Mouse (Mus musculus): Measurements from ENCODE around the gene Aldh4a1. TPM values are rescaled to one million over a fixed set of nuclear protein-coding genes. Genes with fewer than 3 reads are reported as not detected.
A peak's percentile ranks its signal among the peaks of the same experiment; 100 is the strongest.

Gene Aldh4a1
- polyA plus RNA-seq, 1 experiment from 2014 or later: 31.9 TPM

DNA sequence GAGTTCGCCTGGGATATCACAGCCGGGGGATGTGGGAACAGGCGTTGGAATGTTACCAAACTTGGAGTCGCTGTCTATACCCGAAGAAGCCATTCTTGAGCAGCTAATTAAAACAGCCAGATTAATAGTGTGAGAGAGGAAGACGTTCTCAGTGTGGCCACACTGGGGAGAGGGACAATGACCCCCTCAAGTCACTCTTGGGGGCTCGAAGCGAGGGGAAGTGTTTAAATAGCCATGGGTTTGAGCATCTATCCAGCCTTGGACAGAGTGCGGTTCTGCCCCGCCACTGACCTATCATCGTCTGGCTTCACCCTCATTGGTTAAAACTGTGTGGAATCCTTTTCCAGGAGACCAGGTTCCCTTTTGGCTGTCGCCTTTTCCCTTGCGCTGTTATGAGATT, 24.3 kb upstream of the Aldh4a1 start:
- peaks cover 52% of the 10 kb centered on the region for H3K4me1 ChIP-seq (ENCODE audit: control insufficient read depth, insufficient read depth, low read depth, low read length)
- H3K36me3 ChIP-seq (ENCODE audit: control insufficient read depth, insufficient read depth, low read length): no peaks in the 10 kb centered on the region
- WGBS: 30% methylated on average over 13 of the region's 13 CpGs
- H3K4me3 ChIP-seq (ENCODE audit: low read length): no peak overlapping the region
- no peaks in the 10 kb centered on the region for H3K27me3 ChIP-seq (replicated peaks; ENCODE audit: control insufficient read depth, insufficient read depth, low read length)
- H3K27ac ChIP-seq (ENCODE audit: low read depth, low read length): peak overlapping the region; percentile 53
- ATAC-seq: no peak
- H3K4me2 ChIP-seq (ENCODE audit: low read length): peak overlapping the region; percentile 46
- no peaks in the 10 kb centered on the region for H3K9me3 ChIP-seq (ENCODE audit: control insufficient read depth, low read length)
- peak overlapping the region; percentile 38; the same call in 1 of the 2 replicates for H3K9ac ChIP-seq (ENCODE audit: low read depth, low read length)

DNA sequence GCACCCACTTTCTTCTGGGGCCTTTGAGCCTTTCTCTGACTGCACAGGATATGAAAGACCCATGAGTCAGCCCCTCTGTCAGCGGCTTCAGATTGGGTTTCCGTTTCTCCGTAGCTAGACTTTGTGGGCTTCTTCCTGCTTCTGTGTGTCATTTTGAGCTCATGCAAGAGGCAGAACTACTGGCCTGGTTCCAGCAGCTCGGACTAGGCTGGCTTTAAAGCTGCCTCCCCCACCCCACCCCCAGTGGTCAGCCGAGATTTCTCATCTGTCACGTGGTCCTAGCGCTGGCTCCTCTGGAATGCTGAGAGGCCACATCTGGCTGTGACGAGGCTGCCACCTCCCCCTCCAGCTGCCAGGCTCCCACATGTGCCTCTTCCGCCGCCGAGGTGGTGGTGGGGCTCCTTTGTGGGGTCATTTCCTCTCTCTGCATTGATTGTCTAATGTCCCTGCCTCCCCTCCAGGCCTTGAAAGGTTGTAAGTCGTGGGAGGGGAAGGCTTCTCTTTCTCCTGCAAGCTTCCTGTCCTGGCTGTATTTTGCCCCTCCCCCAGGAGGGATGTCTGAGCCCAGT, 23.6 kb upstream of the Aldh4a1 start:
- Histone ChIP-seq H3K27ac (ENCODE audit: low read depth, low read length) (peak overlapping the region; percentile 53), H3K4me2 (ENCODE audit: low read length) (peak overlapping the region; percentile 46), H3K4me1 (ENCODE audit: control insufficient read depth, insufficient read depth, low read depth, low read length) (peaks cover 52% of the 10 kb centered on the region), H3K27me3 (replicated peaks; ENCODE audit: control insufficient read depth, insufficient read depth, low read length) (no peaks in the 10 kb centered on the region), H3K4me3 (ENCODE audit: low read length) (peak overlapping the region; percentile 4), H3K36me3 (ENCODE audit: control insufficient read depth, insufficient read depth, low read length) (no peaks in the 10 kb centered on the region), H3K9me3 (ENCODE audit: control insufficient read depth, low read length) (no peaks in the 10 kb centered on the region), H3K9ac (ENCODE audit: low read depth, low read length) (peak overlapping the region; percentile 19)
- ATAC-seq: peak; percentile 31
- 1% methylated on average over 12 of the region's 12 CpGs for WGBS

DNA sequence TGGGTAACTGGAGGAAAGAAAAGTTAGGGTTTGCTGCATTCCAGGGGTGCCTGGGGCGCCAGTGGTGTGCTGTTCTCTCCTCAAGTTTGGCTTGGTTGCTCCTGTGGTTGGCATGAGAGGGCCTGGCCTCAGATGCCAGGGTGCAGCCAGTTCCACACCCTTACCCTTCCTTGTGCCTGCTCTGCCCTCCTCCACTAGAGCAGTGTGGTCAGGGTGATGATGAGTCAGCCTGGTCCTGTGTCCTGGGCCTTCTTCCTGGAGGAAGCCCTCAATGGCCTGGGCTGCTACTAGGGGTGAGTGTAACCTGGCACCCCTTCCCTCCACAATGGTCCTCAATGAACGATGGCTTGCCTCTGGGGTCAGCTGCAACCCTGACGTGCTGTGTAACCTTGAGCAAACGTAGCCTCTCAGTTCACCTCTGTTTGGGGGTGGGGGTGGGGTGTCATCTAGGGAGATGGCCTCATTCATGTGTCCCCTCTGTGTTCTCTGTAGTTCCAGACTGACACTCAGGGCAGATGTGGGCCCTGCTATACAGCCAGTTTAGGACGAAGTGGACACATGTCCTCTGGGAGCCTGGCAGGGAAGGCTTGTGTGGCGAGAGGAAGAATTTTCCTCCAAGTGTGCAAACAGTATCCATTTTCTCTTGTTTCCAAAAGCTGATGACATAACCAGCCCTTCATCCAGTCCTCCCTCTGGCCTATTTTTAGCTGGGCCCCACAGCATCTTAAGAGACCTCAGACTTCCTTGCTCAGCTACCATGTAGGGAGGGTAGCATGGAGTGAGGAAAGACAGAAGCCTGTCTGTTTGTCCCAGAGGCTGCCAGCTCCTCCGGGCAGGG, 20.9 kb upstream of the Aldh4a1 start:
- no peak overlapping the region for H3K4me3 ChIP-seq (ENCODE audit: low read length)
- H3K36me3 ChIP-seq (ENCODE audit: control insufficient read depth, insufficient read depth, low read length): peaks cover 4% of the 10 kb centered on the region
- no peaks in the 10 kb centered on the region for H3K27me3 ChIP-seq (replicated peaks; ENCODE audit: control insufficient read depth, insufficient read depth, low read length)
- WGBS: 69% methylated on average over 7 of the region's 7 CpGs
- peaks cover 35% of the 10 kb centered on the region for H3K4me1 ChIP-seq (ENCODE audit: control insufficient read depth, insufficient read depth, low read depth, low read length)
- H3K9me3 ChIP-seq (ENCODE audit: control insufficient read depth, low read length): no peaks in the 10 kb centered on the region
- no peak overlapping the region for H3K9ac ChIP-seq (ENCODE audit: low read depth, low read length)
- ATAC-seq: no peak
- H3K4me2 ChIP-seq (ENCODE audit: low read length): no peak overlapping the region
- H3K27ac ChIP-seq (ENCODE audit: low read depth, low read length): no peak overlapping the region

DNA sequence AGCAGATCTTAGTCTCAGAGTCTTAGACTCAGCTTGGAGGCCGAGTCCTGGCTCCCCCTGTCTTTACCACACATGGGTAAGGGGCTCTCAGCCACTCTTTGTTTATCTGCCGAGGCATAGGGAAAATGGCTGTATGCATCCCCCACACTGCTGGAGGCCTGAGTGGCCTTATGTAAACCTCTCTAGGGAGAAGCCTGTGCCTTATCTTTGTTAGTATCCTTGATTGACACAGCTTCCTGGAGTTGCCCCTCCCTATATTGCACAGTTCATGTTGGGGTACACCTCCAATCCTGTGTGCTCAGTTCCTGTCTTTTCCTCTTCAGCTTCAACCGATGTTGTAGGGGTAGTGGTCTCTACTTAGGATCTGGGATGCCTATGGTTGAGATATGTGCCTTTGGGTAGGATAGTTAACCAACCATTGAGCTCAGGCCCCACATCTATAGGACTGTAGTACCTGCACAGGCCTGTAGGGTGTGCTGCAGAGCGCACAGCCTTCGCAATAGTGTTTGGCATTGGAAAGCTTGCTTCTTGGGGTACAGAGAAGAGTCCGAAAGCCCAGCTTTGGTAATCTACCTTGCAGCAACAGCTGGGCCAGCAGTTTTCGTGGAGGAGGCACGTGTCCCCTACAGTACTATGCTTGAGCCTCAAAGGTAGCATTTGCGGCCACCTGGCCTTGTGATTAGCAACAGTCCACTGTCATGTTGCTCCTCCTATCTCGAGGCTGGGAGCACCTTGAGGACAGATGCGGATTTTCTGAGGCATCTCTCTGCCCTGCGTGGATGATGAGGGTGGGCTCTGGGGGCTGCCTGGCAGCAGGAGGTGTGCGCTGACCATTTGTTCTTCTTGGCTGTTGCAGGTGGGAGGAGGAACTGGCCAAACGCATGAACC, 20.1 kb upstream of the Aldh4a1 start, which contains the start of gene Gm21969:
Gm21969 (plus strand) TSS at position 830 of the 888 bp plus-strand sequence.
- no peak for ATAC-seq
- Histone ChIP-seq H3K36me3 (ENCODE audit: control insufficient read depth, insufficient read depth, low read length) (peaks cover 4% of the 10 kb centered on the region), H3K4me3 (ENCODE audit: low read length) (no peak within 1 kb of the TSS), H3K4me2 (ENCODE audit: low read length) (no peak within 1 kb of the TSS), H3K27me3 (replicated peaks; ENCODE audit: control insufficient read depth, insufficient read depth, low read length) (no peaks in the 10 kb centered on the region), H3K4me1 (ENCODE audit: control insufficient read depth, insufficient read depth, low read depth, low read length) (peaks cover 27% of the 10 kb centered on the region), H3K9ac (ENCODE audit: low read depth, low read length) (no peak within 1 kb of the TSS), H3K27ac (ENCODE audit: low read depth, low read length) (no peak within 1 kb of the TSS), H3K9me3 (ENCODE audit: control insufficient read depth, low read length) (no peaks in the 10 kb centered on the region)
- 53% methylated on average over 14 of the region's 14 CpGs for WGBS

DNA sequence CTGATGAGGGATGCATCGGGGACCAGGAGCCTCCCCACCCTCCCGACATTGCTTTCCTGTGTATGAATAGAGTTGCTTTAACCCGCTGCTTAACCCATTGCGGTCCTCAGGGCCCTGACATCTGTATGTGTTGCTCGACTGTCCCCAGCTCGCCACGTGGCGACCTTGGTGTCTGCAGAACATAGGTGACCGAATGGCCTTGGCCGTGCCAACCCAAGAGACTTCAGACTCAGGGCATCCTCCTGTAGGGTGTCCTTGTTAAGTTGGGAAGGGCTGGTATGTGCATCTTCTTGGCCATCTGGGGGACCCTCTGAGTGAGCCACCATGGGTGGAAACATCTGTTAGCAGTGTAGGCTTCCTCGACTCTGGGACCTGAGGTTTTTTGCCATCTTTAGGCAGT, 17.4 kb upstream of the Aldh4a1 start:
- H3K4me3 ChIP-seq (ENCODE audit: low read length): no peak overlapping the region
- H3K4me1 ChIP-seq (ENCODE audit: control insufficient read depth, insufficient read depth, low read depth, low read length): peaks cover 4% of the 10 kb centered on the region; the same call in 1 of the 2 replicates
- H3K27me3 ChIP-seq (replicated peaks; ENCODE audit: control insufficient read depth, insufficient read depth, low read length): no peaks in the 10 kb centered on the region
- H3K4me2 ChIP-seq (ENCODE audit: low read length): no peak overlapping the region
- no peak overlapping the region for H3K27ac ChIP-seq (ENCODE audit: low read depth, low read length)
- no peak overlapping the region for H3K9ac ChIP-seq (ENCODE audit: low read depth, low read length)
- ATAC-seq: no peak
- peaks cover 4% of the 10 kb centered on the region for H3K36me3 ChIP-seq (ENCODE audit: control insufficient read depth, insufficient read depth, low read length)
- H3K9me3 ChIP-seq (ENCODE audit: control insufficient read depth, low read length): no peaks in the 10 kb centered on the region
- WGBS: 90% methylated on average over 11 of the region's 11 CpGs

DNA sequence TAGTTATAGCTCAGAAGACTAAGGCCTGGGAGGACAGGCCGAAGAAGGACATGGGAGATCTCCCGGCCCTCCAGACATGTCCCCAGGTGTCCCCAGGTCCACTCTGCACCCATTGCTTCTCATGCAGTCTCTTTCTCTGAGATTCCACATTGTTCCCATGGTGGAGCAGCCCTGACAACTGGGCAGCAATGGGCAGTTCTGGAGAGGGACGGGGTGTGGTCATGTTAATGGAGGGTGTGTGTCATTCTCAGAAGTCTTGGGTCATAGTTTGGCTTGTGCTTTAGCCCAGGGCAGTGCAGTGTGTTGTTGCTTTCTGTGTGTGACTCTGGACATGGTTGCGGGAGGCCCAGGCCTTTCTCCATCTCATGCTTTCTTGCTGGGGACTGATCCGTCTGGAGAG, 15.9 kb upstream of the Aldh4a1 start:
- Histone ChIP-seq H3K9me3 (ENCODE audit: control insufficient read depth, low read length) (no peaks in the 10 kb centered on the region), H3K4me3 (ENCODE audit: low read length) (no peak overlapping the region), H3K36me3 (ENCODE audit: control insufficient read depth, insufficient read depth, low read length) (peaks cover 4% of the 10 kb centered on the region), H3K4me1 (ENCODE audit: control insufficient read depth, insufficient read depth, low read depth, low read length) (peaks cover 6% of the 10 kb centered on the region), H3K27ac (ENCODE audit: low read depth, low read length) (no peak overlapping the region), H3K27me3 (replicated peaks; ENCODE audit: control insufficient read depth, insufficient read depth, low read length) (no peaks in the 10 kb centered on the region), H3K9ac (ENCODE audit: low read depth, low read length) (no peak overlapping the region), H3K4me2 (ENCODE audit: low read length) (no peak overlapping the region)
- over 99% methylated on average over 5 of the region's 5 CpGs for WGBS
- no peak for ATAC-seq

DNA sequence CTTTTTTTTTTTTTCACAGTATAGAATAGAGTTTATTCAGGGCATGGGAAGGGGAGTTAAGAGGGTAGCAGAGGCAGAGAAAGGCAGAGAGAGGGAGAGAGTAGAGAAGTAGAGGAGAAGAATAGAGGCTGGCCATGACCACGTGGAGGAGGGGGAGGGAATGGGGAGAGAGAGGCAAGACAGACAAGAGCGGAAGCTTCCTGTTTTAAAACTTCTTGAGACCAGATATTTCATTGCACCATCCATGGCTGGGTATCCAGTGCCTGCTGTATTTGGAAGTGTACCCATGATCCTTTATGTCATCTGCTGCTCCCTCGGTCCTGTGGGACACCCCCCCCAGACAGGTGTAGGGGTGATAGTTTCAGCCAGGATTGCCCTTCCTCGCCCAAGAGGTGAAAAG, 13.7 kb upstream of the Aldh4a1 start:
- H3K4me1 ChIP-seq (ENCODE audit: control insufficient read depth, insufficient read depth, low read depth, low read length): peaks cover 2% of the 10 kb centered on the region
- H3K4me2 ChIP-seq (ENCODE audit: low read length): no peak overlapping the region
- 0 out of 2 replicates have a peak, but pooled peaks cover 2% of the 10 kb centered on the region for H3K9me3 ChIP-seq (ENCODE audit: control insufficient read depth, low read length)
- 74% methylated on average over 4 of the region's 4 CpGs for WGBS
- no peak overlapping the region for H3K4me3 ChIP-seq (ENCODE audit: low read length)
- no peak overlapping the region for H3K9ac ChIP-seq (ENCODE audit: low read depth, low read length)
- H3K27me3 ChIP-seq (replicated peaks; ENCODE audit: control insufficient read depth, insufficient read depth, low read length): no peaks in the 10 kb centered on the region
- peaks cover 13% of the 10 kb centered on the region for H3K36me3 ChIP-seq (ENCODE audit: control insufficient read depth, insufficient read depth, low read length)
- ATAC-seq: no peak
- H3K27ac ChIP-seq (ENCODE audit: low read depth, low read length): no peak overlapping the region

DNA sequence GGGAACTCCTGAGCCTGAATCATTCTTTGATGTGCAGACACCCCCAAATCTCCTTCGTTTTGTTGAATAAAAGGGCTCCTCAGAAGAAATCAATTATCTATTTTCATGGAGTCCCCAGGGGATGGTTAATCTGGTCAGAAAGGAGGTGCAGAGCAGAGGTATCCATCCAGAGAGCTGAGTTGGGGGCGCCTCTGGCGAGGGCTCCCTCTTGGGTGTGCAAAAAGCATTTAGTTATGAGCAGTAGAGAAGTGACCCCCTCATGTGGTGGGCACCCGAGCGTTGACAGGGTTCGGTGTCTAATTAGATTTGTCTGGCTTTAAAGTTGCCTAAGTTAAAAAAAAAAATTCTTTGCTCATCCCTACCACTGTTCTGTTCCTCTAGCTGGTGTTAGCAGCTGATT, 11.7 kb upstream of the Aldh4a1 start:
- Histone ChIP-seq H3K27me3 (replicated peaks; ENCODE audit: control insufficient read depth, insufficient read depth, low read length) (no peaks in the 10 kb centered on the region), H3K9me3 (ENCODE audit: control insufficient read depth, low read length) (0 out of 2 replicates have a peak, but pooled peaks cover 2% of the 10 kb centered on the region), H3K36me3 (ENCODE audit: control insufficient read depth, insufficient read depth, low read length) (peaks cover 13% of the 10 kb centered on the region), H3K27ac (ENCODE audit: low read depth, low read length) (no peak overlapping the region; the same call in 1 of the 2 replicates), H3K4me3 (ENCODE audit: low read length) (no peak overlapping the region), H3K9ac (ENCODE audit: low read depth, low read length) (no peak overlapping the region), H3K4me2 (ENCODE audit: low read length) (no peak overlapping the region), H3K4me1 (ENCODE audit: control insufficient read depth, insufficient read depth, low read depth, low read length) (peaks cover 2% of the 10 kb centered on the region)
- peak; percentile 45; the same call in 1 of the 2 replicates for ATAC-seq
- 45% methylated on average over 6 of the region's 6 CpGs for WGBS
